Mouse (Mus musculus): Measurements from ENCODE around the gene Usp48.
A peak's percentile ranks its signal among the peaks of the same experiment; 100 is the strongest.
"Not testable (repeated sequence)": the region's sequence is repeated elsewhere in the genome, so short reads cannot be mapped to it uniquely, and the experiment has no call there.

Usp48 gene

DNA sequence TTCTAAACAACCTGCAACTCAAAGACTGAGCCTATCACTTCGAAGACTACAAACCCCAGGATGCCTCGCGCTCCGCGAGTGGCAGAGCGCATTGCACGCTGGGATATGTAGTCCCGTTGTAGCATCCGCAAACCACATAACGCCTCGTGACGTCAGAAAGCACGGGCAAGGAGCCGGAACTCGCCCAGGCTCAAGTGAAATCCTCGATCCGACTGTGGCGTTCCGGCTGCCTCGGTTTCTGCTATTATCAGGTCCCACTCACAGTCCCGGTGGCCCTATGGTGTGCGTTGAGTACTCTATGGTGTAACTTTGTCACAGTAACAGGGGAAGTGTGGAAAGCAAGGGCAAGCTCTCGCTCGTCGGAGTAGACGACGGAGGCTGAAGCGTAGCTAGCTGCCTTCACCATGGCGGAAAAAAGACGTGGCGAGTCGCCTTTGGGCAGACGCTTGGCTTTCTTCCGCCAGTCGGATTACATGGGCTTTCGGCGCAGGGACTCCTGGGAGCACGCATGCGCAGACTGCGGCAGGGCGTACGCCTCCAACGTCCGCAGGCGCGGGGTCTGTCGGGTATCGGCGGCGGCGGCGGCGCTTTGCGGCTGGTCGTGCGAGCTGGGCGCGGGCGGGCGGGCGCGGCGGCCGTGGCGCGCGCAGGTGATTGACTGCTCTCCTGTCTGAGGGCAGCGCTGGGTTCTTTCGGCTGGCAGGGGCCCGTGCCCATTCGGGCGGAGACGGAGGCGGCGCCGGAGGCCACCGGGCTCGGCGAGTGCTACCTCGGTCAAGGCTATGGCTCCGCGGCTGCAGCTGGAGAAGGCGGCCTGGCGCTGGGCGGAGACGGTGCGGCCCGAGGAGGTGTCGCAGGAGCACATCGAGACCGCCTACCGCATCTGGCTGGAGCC is at the start of gene Usp48:
Gene Usp48, plus strand, starts transcription at position 155 of the 895 bp plus-strand sequence.
- DNase-seq = peak; percentile 99

GRCm38 (mm10) chr4:137545568-137545967 is 48.0 kb upstream of the Usp48 start:
- DNase-seq = no peak

GRCm38 (mm10) chr4:137546003-137546525 is 47.5 kb upstream of the Usp48 start:
- DNase-seq = peak; percentile 66

- DNase-seq = no peak
Measured at GRCm38 (mm10) chr4:137553466-137553865, 40.1 kb upstream of the Usp48 start.

DNA sequence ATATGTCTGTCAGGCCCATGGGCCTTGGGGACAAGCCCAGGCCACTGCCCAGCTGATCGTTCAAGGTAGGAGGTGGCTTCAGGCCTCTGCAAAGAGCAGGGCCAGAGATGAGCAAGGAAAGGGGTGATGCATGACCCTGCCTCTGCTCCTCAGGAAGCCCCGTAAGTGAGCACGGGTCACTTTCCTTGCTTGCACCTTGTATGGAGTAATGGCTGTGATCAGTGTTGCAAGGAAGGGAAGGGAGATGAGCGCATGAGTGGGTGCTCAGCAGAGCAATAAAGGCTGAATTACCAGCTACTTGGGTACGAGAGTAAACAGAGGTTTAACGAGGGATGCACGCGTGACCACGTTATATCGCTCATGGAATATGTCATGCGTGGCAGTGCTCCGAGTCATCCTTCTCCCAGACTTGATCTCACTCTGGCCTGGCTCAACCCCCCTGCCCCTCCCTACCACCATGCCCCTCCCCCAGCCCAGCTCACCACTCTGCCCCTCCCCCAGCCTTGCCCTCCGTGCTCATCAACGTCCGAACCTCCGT is 36.8 kb upstream of the Usp48 start:
- DNase-seq = no peak

DNA sequence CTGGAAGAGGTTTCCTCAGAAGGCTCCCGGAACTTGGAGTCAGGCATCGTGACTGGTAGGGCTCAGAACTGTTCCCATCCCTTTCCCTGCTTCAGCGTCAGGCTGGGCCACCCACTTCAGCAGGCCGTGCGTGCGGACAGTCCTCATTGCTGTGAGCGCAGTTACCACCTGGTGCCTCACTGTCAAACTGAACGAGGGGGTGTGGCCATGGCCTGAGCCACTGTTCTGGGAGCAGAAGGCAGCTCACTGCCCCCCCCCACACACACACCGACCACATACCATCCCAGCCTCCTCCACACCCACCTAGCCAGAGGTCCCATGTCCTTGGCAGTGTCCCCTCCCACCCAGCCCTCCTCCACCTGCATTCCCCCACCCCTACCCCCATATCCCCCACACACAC is 23.7 kb upstream of the Usp48 start:
- DNase-seq = no peak

GRCm38 (mm10) chr4:137574469-137574868 is 19.1 kb upstream of the Usp48 start, which contains the start of gene Ldlrad2:
Ldlrad2 (minus strand) TSS chr4:137574569.
- DNase-seq = no peak

- no peak for DNase-seq
Measured at GRCm38 (mm10) chr4:137577486-137577885, 16.1 kb upstream of the Usp48 start.

DNA sequence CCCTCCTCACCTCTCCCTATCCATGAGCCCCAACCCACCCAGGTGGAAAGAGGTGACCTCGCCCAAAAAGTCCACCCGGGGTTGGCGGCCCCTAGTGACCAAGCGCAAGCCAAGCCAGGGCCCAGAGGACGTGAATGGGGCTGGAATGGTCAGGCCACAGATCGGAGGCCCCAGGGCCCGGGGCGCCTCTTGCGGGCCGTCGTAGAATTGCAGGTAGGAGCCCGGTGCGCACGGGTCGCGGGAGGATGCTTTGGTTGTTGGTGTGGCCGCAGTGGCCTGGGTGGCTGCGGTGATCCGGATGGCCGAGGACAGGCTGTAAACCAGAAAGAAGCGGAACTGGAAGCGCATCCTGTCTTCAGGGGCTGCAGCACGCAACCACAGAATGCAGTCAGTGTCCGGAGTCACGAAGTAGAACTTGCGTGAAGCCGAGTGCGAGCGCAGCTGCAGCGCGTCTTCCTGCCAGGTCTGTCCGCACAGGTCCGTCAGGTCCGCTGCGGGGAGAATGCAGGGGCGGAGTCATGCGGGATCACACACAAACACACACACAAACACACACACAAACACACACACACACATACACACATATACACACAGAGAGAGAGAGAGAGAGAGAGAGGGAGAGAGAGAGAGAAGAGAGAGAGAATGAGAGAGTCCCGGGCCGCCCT is 15.2 kb upstream of the Usp48 start:
- peak; percentile 70 for DNase-seq

GRCm38 (mm10) chr4:137579789-137580188 is 13.8 kb upstream of the Usp48 start:
- peak; percentile 32 for DNase-seq

- no peak for DNase-seq
Measured at GRCm38 (mm10) chr4:137580299-137580698, 13.3 kb upstream of the Usp48 start.

DNA sequence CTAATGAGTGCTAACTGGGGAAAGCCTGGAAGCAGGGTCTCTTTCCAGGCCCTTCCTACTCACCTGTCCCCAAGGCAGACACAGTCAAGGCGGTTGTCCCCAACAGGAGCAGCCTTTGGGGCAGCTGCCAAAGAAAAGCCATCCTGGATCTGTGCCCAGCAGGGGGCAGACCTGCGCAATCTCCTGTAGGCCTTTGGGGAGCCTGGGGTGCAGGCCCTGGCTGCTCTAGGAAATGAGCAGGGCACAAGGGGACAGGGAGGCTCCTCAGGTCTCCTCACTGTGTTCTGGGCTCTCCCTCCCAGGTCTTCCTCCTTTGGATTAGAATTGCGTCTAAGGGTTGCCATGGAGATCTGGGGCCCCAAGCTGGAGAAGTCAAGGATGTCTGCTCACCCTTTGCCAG is 11.7 kb upstream of the Usp48 start:
- DNase-seq = peak; percentile 36

DNA sequence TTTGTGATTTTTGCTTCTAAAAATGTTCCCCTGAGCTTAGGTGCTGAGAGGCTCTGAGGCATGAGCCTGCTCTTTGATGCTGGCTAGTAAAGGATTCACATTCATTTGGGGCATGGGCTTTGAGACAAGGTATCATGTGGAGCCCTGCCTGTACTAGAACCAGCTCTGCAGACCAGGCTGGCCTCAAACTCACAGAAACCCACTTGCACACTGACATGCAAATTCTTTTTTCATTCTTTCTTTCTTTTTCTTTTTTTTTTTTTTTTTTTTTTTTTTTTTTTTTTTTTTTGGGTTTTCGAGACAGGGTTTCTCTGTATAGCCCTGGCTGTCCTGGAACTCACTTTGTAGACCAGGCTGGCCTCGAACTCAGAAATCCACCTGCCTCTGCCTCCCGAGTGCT is 4.5 kb upstream of the Usp48 start:
- not testable (repeated sequence) for DNase-seq

GRCm38 (mm10) chr4:137589586-137589985 is 4.0 kb upstream of the Usp48 start:
- no peak for DNase-seq

DNA sequence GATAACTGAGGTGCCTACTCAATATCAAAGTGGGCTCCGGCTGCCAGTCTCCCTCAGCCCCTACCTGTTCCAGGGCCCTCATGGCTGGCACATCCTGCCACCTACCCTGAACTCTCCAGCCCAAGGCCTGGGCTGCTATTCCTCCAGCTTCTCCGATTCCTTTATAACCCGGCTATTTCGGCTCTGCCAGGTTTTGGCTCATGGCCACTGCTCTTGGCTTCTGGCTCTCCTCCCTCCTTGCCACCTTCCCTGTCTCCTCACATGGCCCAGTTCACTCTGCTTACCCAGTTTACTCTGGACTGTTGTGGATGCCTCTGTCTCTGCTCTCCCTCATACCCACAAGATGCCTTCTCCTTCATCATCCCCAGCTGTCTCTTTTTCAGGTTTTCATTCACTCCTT is 2.6 kb upstream of the Usp48 start:
- no peak for DNase-seq

DNA sequence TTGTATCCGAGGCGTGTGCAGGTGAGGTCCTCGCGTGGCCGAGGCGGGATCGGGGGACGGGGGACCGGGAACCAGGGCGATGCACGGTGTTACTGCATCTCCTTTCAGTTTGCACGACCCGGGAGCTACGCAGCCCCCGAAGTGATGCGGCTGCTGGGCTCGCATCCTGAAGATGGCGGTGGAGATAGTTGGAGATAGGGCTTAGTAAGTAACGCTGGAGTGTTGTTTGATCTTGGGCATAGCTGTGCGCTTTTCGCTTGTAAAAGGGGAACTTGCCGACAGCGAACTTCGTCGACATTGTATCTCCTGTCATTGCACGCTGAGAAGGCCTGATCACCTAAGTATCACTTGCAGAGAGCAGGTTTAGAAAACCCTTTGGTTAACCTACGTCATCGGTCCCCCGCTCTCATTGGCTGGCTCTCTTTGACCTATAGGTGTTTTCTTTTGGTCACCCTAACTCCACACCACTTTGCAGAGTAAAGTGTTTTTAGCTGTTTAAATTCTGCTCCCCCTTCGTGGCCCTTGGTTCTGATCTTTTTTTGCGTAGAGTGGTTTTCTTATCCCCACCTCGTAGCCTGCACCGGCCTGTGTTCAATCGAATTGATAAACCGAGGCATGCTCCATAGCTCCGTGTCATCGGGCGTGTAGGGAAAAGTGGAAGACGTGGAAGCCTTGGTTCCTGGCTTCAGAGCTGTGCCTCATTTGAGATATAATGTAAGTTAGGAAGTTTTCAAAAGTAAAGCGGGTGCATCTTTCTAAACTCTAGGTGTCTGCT is 1.1 kb downstream of the Usp48 start:
- no peak for DNase-seq

DNA sequence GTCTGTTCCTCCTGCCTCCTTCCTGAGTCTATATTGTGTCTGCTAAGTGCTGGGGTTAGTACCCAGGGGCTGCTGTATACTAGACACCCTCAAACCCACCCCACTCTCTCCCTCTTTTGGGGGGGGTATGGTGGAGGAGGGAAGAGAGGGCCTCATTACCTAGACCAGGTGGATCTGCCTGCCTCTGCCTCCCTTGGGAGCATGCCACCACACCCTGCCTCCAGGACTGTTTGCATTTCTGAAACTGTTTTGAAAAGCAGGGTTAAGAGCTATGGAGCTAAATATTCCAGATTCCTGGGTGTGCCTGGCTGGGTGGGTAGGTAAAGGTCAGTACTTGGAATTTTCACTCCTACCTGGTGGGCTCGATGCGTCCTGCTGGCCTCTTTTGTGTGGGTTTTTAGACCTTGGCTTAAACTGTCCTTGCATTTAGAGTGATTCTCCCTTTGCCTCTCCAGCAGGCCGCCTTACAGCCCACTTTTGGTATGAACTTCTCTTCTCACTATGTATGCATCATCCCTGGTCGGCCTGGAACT is 3.6 kb downstream of the Usp48 start:
- DNase-seq = no peak

GRCm38 (mm10) chr4:137598577-137598976 is 5.0 kb downstream of the Usp48 start:
- DNase-seq = no peak

GRCm38 (mm10) chr4:137603449-137604171 is 10.1 kb downstream of the Usp48 start:
- DNase-seq = no peak

GRCm38 (mm10) chr4:137607023-137607422 is 13.5 kb downstream of the Usp48 start:
- no peak for DNase-seq

DNA sequence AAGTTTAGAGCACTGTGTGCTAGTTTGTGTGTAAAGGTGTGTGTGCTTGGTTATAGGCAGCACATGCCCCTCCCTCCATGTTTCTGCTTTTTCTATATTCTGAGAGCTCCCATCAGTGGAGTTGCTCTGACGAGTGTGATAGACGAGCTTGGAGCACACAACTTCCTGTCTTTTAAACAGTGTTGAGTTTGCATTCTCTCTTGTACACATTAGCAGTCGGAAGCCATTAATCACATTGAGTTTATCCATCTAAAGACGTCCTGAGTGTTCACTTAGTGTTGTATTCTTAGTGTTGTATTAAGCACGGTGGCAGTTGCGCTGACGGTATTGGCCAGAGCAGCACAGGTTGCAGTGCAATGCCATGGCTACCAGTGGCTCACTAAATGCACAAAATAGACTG is 15.7 kb downstream of the Usp48 start:
- no peak for DNase-seq

GRCm38 (mm10) chr4:137609702-137610101 is 16.1 kb downstream of the Usp48 start:
- peak; percentile 24 for DNase-seq

Data from lung, postnatal 10 days (tissue).